Mouse (Mus musculus): ENCODE data around the gene Gm21988. TPM values are rescaled to one million over a fixed set of nuclear protein-coding genes. Genes with fewer than 3 reads are reported as not detected.

The Gm21988 gene
- polyA plus RNA-seq, 1 experiment from 2014 or later: 9.0 TPM

- Histone ChIP-seq H3K27me3 (replicated peaks) (no peaks in the 10 kb centered on the region), H3K4me3 (peak overlapping the region; percentile 95), H3K4me1 (replicated peaks) (peaks cover 45% of the 10 kb centered on the region), H3K9me3 (replicated peaks) (no peaks in the 10 kb centered on the region), H3K9ac (peak overlapping the region; percentile 95), H3K36me3 (peaks cover 18% of the 10 kb centered on the region), H3K4me2 (peak overlapping the region; percentile 94), H3K27ac (ENCODE audit: poor library complexity, severe bottlenecking) (peak overlapping the region; percentile 91)
- no peak for ATAC-seq (ENCODE audit: insufficient number of reproducible peaks, low FRiP score)
- WGBS: 12% methylated on average over 7 of the region's 7 CpGs
Observed at GRCm38 (mm10) chr11:70236717-70237116, 2.9 kb downstream of the Gm21988 start.

- Histone ChIP-seq H3K27me3 (replicated peaks) (no peaks in the 10 kb centered on the region), H3K9me3 (replicated peaks) (no peaks in the 10 kb centered on the region), H3K4me1 (replicated peaks) (peaks cover 40% of the 10 kb centered on the region), H3K4me3 (no peak overlapping the region), H3K36me3 (peaks cover 18% of the 10 kb centered on the region), H3K4me2 (no peak overlapping the region), H3K27ac (ENCODE audit: poor library complexity, severe bottlenecking) (no peak overlapping the region), H3K9ac (no peak overlapping the region)
- WGBS: 85% methylated on average over 12 of the region's 12 CpGs
- ATAC-seq (ENCODE audit: insufficient number of reproducible peaks, low FRiP score): no peak
Observed at GRCm38 (mm10) chr11:70235254-70235900, 4.3 kb downstream of the Gm21988 start.

GRCm38 (mm10) chr11:70234497-70234896 is 5.1 kb downstream of the Gm21988 start:
- Histone ChIP-seq H3K9ac (no peak overlapping the region), H3K9me3 (replicated peaks) (no peaks in the 10 kb centered on the region), H3K4me3 (no peak overlapping the region), H3K36me3 (peaks cover 18% of the 10 kb centered on the region), H3K27me3 (replicated peaks) (peaks cover 6% of the 10 kb centered on the region; the same call in 1 of the 2 replicates), H3K4me1 (replicated peaks) (peaks cover 46% of the 10 kb centered on the region), H3K27ac (ENCODE audit: poor library complexity, severe bottlenecking) (no peak overlapping the region), H3K4me2 (no peak overlapping the region)
- WGBS: 75% methylated on average over 8 of the region's 8 CpGs
- ATAC-seq (ENCODE audit: insufficient number of reproducible peaks, low FRiP score): no peak

GRCm38 (mm10) chr11:70234037-70234436 is 5.6 kb downstream of the Gm21988 start:
- Histone ChIP-seq H3K4me2 (no peak overlapping the region), H3K36me3 (peaks cover 18% of the 10 kb centered on the region), H3K9ac (no peak overlapping the region), H3K4me1 (replicated peaks) (peaks cover 49% of the 10 kb centered on the region), H3K27ac (ENCODE audit: poor library complexity, severe bottlenecking) (no peak overlapping the region), H3K27me3 (replicated peaks) (peaks cover 10% of the 10 kb centered on the region; the same call in 1 of the 2 replicates), H3K9me3 (replicated peaks) (no peaks in the 10 kb centered on the region), H3K4me3 (no peak overlapping the region)
- no peak for ATAC-seq (ENCODE audit: insufficient number of reproducible peaks, low FRiP score)
- WGBS: 52% methylated on average over 5 of the region's 5 CpGs

GRCm38 (mm10) chr11:70233016-70233415 is 6.6 kb downstream of the Gm21988 start:
- no peaks in the 10 kb centered on the region for H3K9me3 ChIP-seq (replicated peaks)
- WGBS: 39% methylated on average over 8 of the region's 8 CpGs
- no peak for ATAC-seq (ENCODE audit: insufficient number of reproducible peaks, low FRiP score)
- peak overlapping the region; percentile 53 for H3K4me3 ChIP-seq
- H3K4me2 ChIP-seq: peak overlapping the region; percentile 82
- peaks cover 42% of the 10 kb centered on the region for H3K4me1 ChIP-seq (replicated peaks)
- peak overlapping the region; percentile 74 for H3K9ac ChIP-seq
- H3K27ac ChIP-seq (ENCODE audit: poor library complexity, severe bottlenecking): no peak overlapping the region
- H3K27me3 ChIP-seq (replicated peaks): peaks cover 18% of the 10 kb centered on the region
- H3K36me3 ChIP-seq: peaks cover 18% of the 10 kb centered on the region

GRCm38 (mm10) chr11:70232546-70232945 is 7.1 kb downstream of the Gm21988 start:
- WGBS: 4% methylated on average over 9 of the region's 10 CpGs
- Histone ChIP-seq H3K36me3 (peaks cover 18% of the 10 kb centered on the region), H3K9me3 (replicated peaks) (no peaks in the 10 kb centered on the region), H3K4me2 (peak overlapping the region; percentile 82), H3K9ac (peak overlapping the region; percentile 74), H3K27ac (ENCODE audit: poor library complexity, severe bottlenecking) (no peak overlapping the region), H3K4me3 (peak overlapping the region; percentile 53), H3K27me3 (replicated peaks) (peaks cover 23% of the 10 kb centered on the region), H3K4me1 (replicated peaks) (peaks cover 47% of the 10 kb centered on the region)
- ATAC-seq (ENCODE audit: insufficient number of reproducible peaks, low FRiP score): no peak

- Histone ChIP-seq H3K4me3 (peak overlapping the region; percentile 51), H3K36me3 (peaks cover 11% of the 10 kb centered on the region), H3K27ac (ENCODE audit: poor library complexity, severe bottlenecking) (peak overlapping the region; percentile 77), H3K9ac (peak overlapping the region; percentile 17; the same call in 1 of the 2 replicates), H3K4me1 (replicated peaks) (peaks cover 54% of the 10 kb centered on the region), H3K27me3 (replicated peaks) (peaks cover 45% of the 10 kb centered on the region), H3K9me3 (replicated peaks) (no peaks in the 10 kb centered on the region), H3K4me2 (peak overlapping the region; percentile 70)
- 2% methylated on average over 32 of the region's 32 CpGs for WGBS
- ATAC-seq (ENCODE audit: insufficient number of reproducible peaks, low FRiP score): peak; percentile 70
Observed at GRCm38 (mm10) chr11:70230239-70230727, 9.3 kb downstream of the Gm21988 start.

- peak; percentile 34; the same call in 1 of the 2 replicates for ATAC-seq (ENCODE audit: insufficient number of reproducible peaks, low FRiP score)
- WGBS: 2% methylated on average over 39 of the region's 39 CpGs
- peaks cover 55% of the 10 kb centered on the region for H3K4me1 ChIP-seq (replicated peaks)
- peaks cover 2% of the 10 kb centered on the region for H3K36me3 ChIP-seq
- H3K9ac ChIP-seq: peak within 1 kb of the TSS; percentile 71
- H3K27me3 ChIP-seq (replicated peaks): peaks cover 52% of the 10 kb centered on the region
- peak within 1 kb of the TSS; percentile 51 for H3K4me3 ChIP-seq
- H3K9me3 ChIP-seq (replicated peaks): no peaks in the 10 kb centered on the region
- H3K27ac ChIP-seq (ENCODE audit: poor library complexity, severe bottlenecking): peak within 1 kb of the TSS; percentile 77
- peak within 1 kb of the TSS; percentile 70 for H3K4me2 ChIP-seq
Observed at GRCm38 (mm10) chr11:70229260-70230010, 10.2 kb downstream of the Gm21988 start, which contains the start of gene Bcl6b. Bcl6b (minus strand) TSS chr11:70229798.

- peak overlapping the region; percentile 71 for H3K9ac ChIP-seq
- peak overlapping the region; percentile 70 for H3K4me2 ChIP-seq
- H3K27ac ChIP-seq (ENCODE audit: poor library complexity, severe bottlenecking): peak overlapping the region; percentile 77
- peak overlapping the region; percentile 51 for H3K4me3 ChIP-seq
- no peaks in the 10 kb centered on the region for H3K9me3 ChIP-seq (replicated peaks)
- WGBS: under 1% methylated on average over 19 of the region's 19 CpGs
- H3K36me3 ChIP-seq: no peaks in the 10 kb centered on the region
- peaks cover 52% of the 10 kb centered on the region for H3K27me3 ChIP-seq (replicated peaks)
- peaks cover 56% of the 10 kb centered on the region for H3K4me1 ChIP-seq (replicated peaks)
- ATAC-seq (ENCODE audit: insufficient number of reproducible peaks, low FRiP score): peak; percentile 81
Observed at GRCm38 (mm10) chr11:70228828-70229227, 10.8 kb downstream of the Gm21988 start.

GRCm38 (mm10) chr11:70227661-70228245 is 11.9 kb downstream of the Gm21988 start:
- 70% methylated on average over 4 of the region's 4 CpGs for WGBS
- H3K4me1 ChIP-seq (replicated peaks): peaks cover 52% of the 10 kb centered on the region
- peak overlapping the region; percentile 70 for H3K4me2 ChIP-seq
- H3K4me3 ChIP-seq: peak overlapping the region; percentile 51
- H3K27me3 ChIP-seq (replicated peaks): peaks cover 52% of the 10 kb centered on the region
- no peaks in the 10 kb centered on the region for H3K36me3 ChIP-seq
- no peak overlapping the region for H3K27ac ChIP-seq (ENCODE audit: poor library complexity, severe bottlenecking)
- H3K9ac ChIP-seq: peak overlapping the region; percentile 71; the same call in 1 of the 2 replicates
- no peak for ATAC-seq (ENCODE audit: insufficient number of reproducible peaks, low FRiP score)
- H3K9me3 ChIP-seq (replicated peaks): no peaks in the 10 kb centered on the region

- Histone ChIP-seq H3K36me3 (no peaks in the 10 kb centered on the region), H3K27ac (ENCODE audit: poor library complexity, severe bottlenecking) (no peak overlapping the region), H3K9ac (peak overlapping the region; percentile 64; the same call in 1 of the 2 replicates), H3K9me3 (replicated peaks) (no peaks in the 10 kb centered on the region), H3K4me3 (peak overlapping the region; percentile 51), H3K4me2 (peak overlapping the region; percentile 70), H3K27me3 (replicated peaks) (peaks cover 52% of the 10 kb centered on the region), H3K4me1 (replicated peaks) (peaks cover 50% of the 10 kb centered on the region)
- 30% methylated on average over 5 of the region's 5 CpGs for WGBS
- no peak for ATAC-seq (ENCODE audit: insufficient number of reproducible peaks, low FRiP score)
Observed at GRCm38 (mm10) chr11:70227126-70227525, 12.5 kb downstream of the Gm21988 start.

Data from heart, embryonic 12.5 days (tissue).